Mouse (Mus musculus): ENCODE measurements at regions not wholly inside any gene's neighbourhood (a gene's known extent, or its start where the extent isn't known, plus 50 kb on each side); places are given as distances from the start of the nearest gene placed in this dataset.

GRCm38 (mm10) chr2:9564487-9565043, 316.5 kb upstream of the 4930412O13Rik start:
- no peak for ATAC-seq

GRCm38 (mm10) chr2:9569220-9569619, 311.8 kb upstream of the 4930412O13Rik start:
- Histone ChIP-seq H3K36me3 (ENCODE audit: control insufficient read depth, insufficient read depth, low read length) (no peaks in the 10 kb centered on the region), H3K27ac (ENCODE audit: low read depth, low read length) (no peak overlapping the region), H3K4me3 (ENCODE audit: low read depth, low read length) (no peak overlapping the region), H3K9me3 (replicated peaks; ENCODE audit: control insufficient read depth, low read length) (no peaks in the 10 kb centered on the region), H3K4me1 (ENCODE audit: control insufficient read depth, insufficient read depth, low read length) (no peaks in the 10 kb centered on the region), H3K27me3 (replicated peaks; ENCODE audit: control insufficient read depth, insufficient read depth, low read length) (no peaks in the 10 kb centered on the region), H3K9ac (ENCODE audit: low read length) (no peak overlapping the region), H3K4me2 (ENCODE audit: low read length) (no peak overlapping the region)
- DNase-seq (ENCODE audit: low spot score) (no peak), ATAC-seq (no peak)
- WGBS, result 62% methylated on average over 4 of the region's 4 CpGs

More at GRCm38 (mm10) chr2:9564487-9565043, 316.5 kb upstream of the 4930412O13Rik start:
- Histone ChIP-seq H3K4me1 (ENCODE audit: control insufficient read depth, insufficient read depth, low read length) (no peaks in the 10 kb centered on the region), H3K36me3 (ENCODE audit: control insufficient read depth, insufficient read depth, low read length) (no peaks in the 10 kb centered on the region), H3K27me3 (replicated peaks; ENCODE audit: control insufficient read depth, insufficient read depth, low read length) (no peaks in the 10 kb centered on the region), H3K4me3 (ENCODE audit: low read depth, low read length) (no peak overlapping the region), H3K9ac (ENCODE audit: low read length) (no peak overlapping the region), H3K9me3 (replicated peaks; ENCODE audit: control insufficient read depth, low read length) (no peaks in the 10 kb centered on the region), H3K27ac (ENCODE audit: low read depth, low read length) (no peak overlapping the region), H3K4me2 (ENCODE audit: low read length) (no peak overlapping the region)
- no peak for DNase-seq (ENCODE audit: low spot score)
- 51% methylated on average over 6 of the region's 6 CpGs for WGBS

DNA sequence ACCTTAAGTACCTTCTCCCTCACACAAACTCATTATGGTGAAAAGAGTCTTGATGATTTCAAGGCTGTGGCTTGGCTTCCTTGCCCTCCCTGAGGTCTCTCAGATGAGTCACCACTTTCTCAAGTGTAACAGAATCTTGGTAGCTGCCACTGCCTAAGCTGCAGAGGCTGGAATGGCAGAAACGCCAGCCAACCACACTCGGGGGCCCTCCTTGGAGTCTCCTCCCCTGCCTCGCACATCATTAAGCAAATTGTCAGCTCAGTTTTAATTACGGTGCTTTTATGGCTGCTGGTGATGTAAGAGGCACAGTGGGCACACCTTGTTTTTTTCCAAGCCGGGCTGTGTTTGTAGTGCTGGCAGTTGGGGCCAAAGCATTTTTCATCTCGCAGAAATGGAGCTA, 306.9 kb upstream of the 4930412O13Rik start:
- Histone ChIP-seq H3K27me3 (replicated peaks; ENCODE audit: control insufficient read depth, insufficient read depth, low read length) (no peaks in the 10 kb centered on the region), H3K4me1 (ENCODE audit: control insufficient read depth, insufficient read depth, low read length) (no peaks in the 10 kb centered on the region), H3K36me3 (ENCODE audit: control insufficient read depth, insufficient read depth, low read length) (no peaks in the 10 kb centered on the region), H3K4me2 (ENCODE audit: low read length) (no peak overlapping the region), H3K27ac (ENCODE audit: low read depth, low read length) (no peak overlapping the region), H3K4me3 (ENCODE audit: low read depth, low read length) (no peak overlapping the region), H3K9me3 (replicated peaks; ENCODE audit: control insufficient read depth, low read length) (no peaks in the 10 kb centered on the region), H3K9ac (ENCODE audit: low read length) (no peak overlapping the region)
- ATAC-seq, result peak; percentile 95
- peak; percentile 82 for DNase-seq (ENCODE audit: low spot score)
- 15% methylated on average over 6 of the region's 6 CpGs for WGBS

- no peak for ATAC-seq
- Histone ChIP-seq H3K9me3 (replicated peaks; ENCODE audit: control insufficient read depth, low read length) (no peaks in the 10 kb centered on the region), H3K4me2 (ENCODE audit: low read length) (no peak overlapping the region), H3K27ac (ENCODE audit: low read depth, low read length) (peak overlapping the region; percentile 41; the same call in 1 of the 2 replicates), H3K36me3 (ENCODE audit: control insufficient read depth, insufficient read depth, low read length) (no peaks in the 10 kb centered on the region), H3K27me3 (replicated peaks; ENCODE audit: control insufficient read depth, insufficient read depth, low read length) (no peaks in the 10 kb centered on the region), H3K4me3 (ENCODE audit: low read depth, low read length) (no peak overlapping the region), H3K4me1 (ENCODE audit: control insufficient read depth, insufficient read depth, low read length) (no peaks in the 10 kb centered on the region), H3K9ac (ENCODE audit: low read length) (no peak overlapping the region)
- DNase-seq (ENCODE audit: low spot score), result no peak
- 56% methylated on average over 5 of the region's 5 CpGs for WGBS
These were observed 306.4 kb upstream of the 4930412O13Rik start for GRCm38 (mm10) chr2:9574651-9575050.

- Histone ChIP-seq H3K9me3 (replicated peaks; ENCODE audit: control insufficient read depth, low read length) (no peaks in the 10 kb centered on the region), H3K27me3 (replicated peaks; ENCODE audit: control insufficient read depth, insufficient read depth, low read length) (no peaks in the 10 kb centered on the region), H3K4me3 (ENCODE audit: low read depth, low read length) (no peak overlapping the region), H3K9ac (ENCODE audit: low read length) (no peak overlapping the region), H3K4me1 (ENCODE audit: control insufficient read depth, insufficient read depth, low read length) (no peaks in the 10 kb centered on the region), H3K27ac (ENCODE audit: low read depth, low read length) (no peak overlapping the region), H3K36me3 (ENCODE audit: control insufficient read depth, insufficient read depth, low read length) (no peaks in the 10 kb centered on the region), H3K4me2 (ENCODE audit: low read length) (no peak overlapping the region)
- WGBS, result 87% methylated on average over 4 of the region's 4 CpGs
- ATAC-seq (no peak), DNase-seq (ENCODE audit: low spot score) (no peak)
These were observed 303.2 kb upstream of the 4930412O13Rik start for GRCm38 (mm10) chr2:9577868-9578267.

DNA sequence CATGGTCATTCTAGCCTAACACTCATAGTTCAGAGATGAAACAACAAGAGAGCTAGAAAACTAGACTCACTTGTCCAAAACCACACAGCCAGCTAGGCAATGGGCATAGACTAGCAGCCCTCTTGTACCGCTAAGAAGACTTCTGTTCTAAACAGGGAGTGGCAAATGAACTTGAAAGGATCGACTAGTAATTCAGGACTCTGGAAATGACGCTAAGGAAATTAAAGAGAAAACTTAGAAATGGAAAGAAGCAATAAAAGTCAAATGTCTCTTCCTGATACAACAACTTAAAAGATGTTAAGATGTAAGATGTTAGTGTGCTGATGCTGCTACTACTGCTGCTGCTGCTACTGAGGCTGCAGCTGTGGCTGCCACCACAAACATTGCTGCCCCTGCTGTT, 293.7 kb upstream of the 4930412O13Rik start:
- H3K27ac ChIP-seq (ENCODE audit: low read depth, low read length), result no peak overlapping the region
- no peak for DNase-seq (ENCODE audit: low spot score)
- no peaks in the 10 kb centered on the region for H3K9me3 ChIP-seq (replicated peaks; ENCODE audit: control insufficient read depth, low read length)
- ATAC-seq, result no peak
- no peak overlapping the region for H3K4me2 ChIP-seq (ENCODE audit: low read length)
- H3K9ac ChIP-seq (ENCODE audit: low read length), result no peak overlapping the region
- H3K36me3 ChIP-seq (ENCODE audit: control insufficient read depth, insufficient read depth, low read length), result no peaks in the 10 kb centered on the region
- no peaks in the 10 kb centered on the region for H3K4me1 ChIP-seq (ENCODE audit: control insufficient read depth, insufficient read depth, low read length)
- WGBS, result 95% methylated on average over 3 of the region's 3 CpGs
- H3K27me3 ChIP-seq (replicated peaks; ENCODE audit: control insufficient read depth, insufficient read depth, low read length), result no peaks in the 10 kb centered on the region
- no peak overlapping the region for H3K4me3 ChIP-seq (ENCODE audit: low read depth, low read length)

DNA sequence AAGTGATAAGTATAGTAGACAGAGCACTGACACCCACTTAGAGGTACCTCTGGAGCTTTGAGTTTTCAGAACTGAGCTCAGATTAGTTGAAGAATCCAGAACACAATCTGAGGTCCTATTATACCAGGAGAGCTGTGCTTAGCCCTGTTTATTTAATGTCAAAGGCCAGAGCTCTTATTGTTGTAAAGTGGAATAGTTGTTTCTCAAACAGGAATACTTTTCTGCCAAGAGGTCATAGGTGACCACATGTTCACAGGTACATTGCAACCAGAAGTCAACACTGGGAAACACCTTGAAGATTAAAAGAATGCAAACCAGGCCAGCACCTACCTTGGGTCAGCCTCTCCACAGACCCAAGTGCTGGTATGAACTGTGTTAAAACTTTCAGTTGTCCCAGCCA, 291.9 kb upstream of the 4930412O13Rik start:
- Histone ChIP-seq H3K27me3 (replicated peaks; ENCODE audit: control insufficient read depth, insufficient read depth, low read length) (no peaks in the 10 kb centered on the region), H3K27ac (ENCODE audit: low read depth, low read length) (no peak overlapping the region), H3K9me3 (replicated peaks; ENCODE audit: control insufficient read depth, low read length) (no peaks in the 10 kb centered on the region), H3K4me1 (ENCODE audit: control insufficient read depth, insufficient read depth, low read length) (no peaks in the 10 kb centered on the region), H3K9ac (ENCODE audit: low read length) (no peak overlapping the region), H3K4me3 (ENCODE audit: low read depth, low read length) (no peak overlapping the region), H3K4me2 (ENCODE audit: low read length) (no peak overlapping the region), H3K36me3 (ENCODE audit: control insufficient read depth, insufficient read depth, low read length) (no peaks in the 10 kb centered on the region)
- ATAC-seq (no peak), DNase-seq (ENCODE audit: low spot score) (no peak)

GRCm38 (mm10) chr2:9592531-9592930, 288.5 kb upstream of the 4930412O13Rik start:
- Histone ChIP-seq H3K9me3 (replicated peaks; ENCODE audit: control insufficient read depth, low read length) (no peaks in the 10 kb centered on the region), H3K27ac (ENCODE audit: low read depth, low read length) (no peak overlapping the region), H3K27me3 (replicated peaks; ENCODE audit: control insufficient read depth, insufficient read depth, low read length) (no peaks in the 10 kb centered on the region), H3K4me3 (ENCODE audit: low read depth, low read length) (no peak overlapping the region), H3K9ac (ENCODE audit: low read length) (no peak overlapping the region), H3K36me3 (ENCODE audit: control insufficient read depth, insufficient read depth, low read length) (no peaks in the 10 kb centered on the region), H3K4me2 (ENCODE audit: low read length) (no peak overlapping the region), H3K4me1 (ENCODE audit: control insufficient read depth, insufficient read depth, low read length) (no peaks in the 10 kb centered on the region)
- DNase-seq (ENCODE audit: low spot score), result no peak
- ATAC-seq, result no peak
- WGBS, result 94% methylated on average over 1 of the region's 1 CpGs

DNA sequence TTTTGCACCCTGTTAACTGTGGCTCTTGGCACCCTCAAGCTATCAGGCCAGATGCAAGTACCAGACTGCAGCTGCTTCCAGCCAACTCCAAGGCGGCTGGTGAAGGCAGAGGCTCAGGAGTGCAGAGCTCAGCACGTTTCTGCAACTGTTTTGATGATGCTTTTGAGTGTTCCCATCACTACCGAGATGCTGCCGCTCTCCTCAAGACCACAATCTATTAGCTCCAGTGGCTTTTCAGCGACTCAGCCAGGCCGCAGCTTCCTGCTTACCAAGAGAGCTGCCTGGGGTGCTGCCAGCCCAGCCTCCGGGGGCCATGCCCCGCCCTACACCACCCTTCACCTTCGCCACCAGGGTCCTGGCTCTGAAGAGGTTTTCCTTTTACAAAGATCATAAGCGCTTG, 287.1 kb upstream of the 4930412O13Rik start:
- no peaks in the 10 kb centered on the region for H3K9me3 ChIP-seq (replicated peaks; ENCODE audit: control insufficient read depth, low read length)
- H3K4me2 ChIP-seq (ENCODE audit: low read length), result no peak overlapping the region
- ATAC-seq, result peak; percentile 26; the same call in 1 of the 2 replicates
- 41% methylated on average over 10 of the region's 10 CpGs for WGBS
- H3K9ac ChIP-seq (ENCODE audit: low read length), result no peak overlapping the region
- H3K27ac ChIP-seq (ENCODE audit: low read depth, low read length), result no peak overlapping the region
- no peak for DNase-seq (ENCODE audit: low spot score)
- H3K36me3 ChIP-seq (ENCODE audit: control insufficient read depth, insufficient read depth, low read length), result no peaks in the 10 kb centered on the region
- H3K27me3 ChIP-seq (replicated peaks; ENCODE audit: control insufficient read depth, insufficient read depth, low read length), result no peaks in the 10 kb centered on the region
- H3K4me3 ChIP-seq (ENCODE audit: low read depth, low read length), result no peak overlapping the region
- no peaks in the 10 kb centered on the region for H3K4me1 ChIP-seq (ENCODE audit: control insufficient read depth, insufficient read depth, low read length)
